Mouse (Mus musculus): ENCODE results near the gene Olfr1499. TPM values are rescaled to one million over a fixed set of nuclear protein-coding genes. Genes with fewer than 3 reads are reported as not detected.
"Not testable (repeated sequence)": the region's sequence is repeated elsewhere in the genome, so short reads cannot be mapped to it uniquely, and the experiment has no call there.

Gene Olfr1499
- not detected for total RNA-seq (2021)
- long read RNA-seq, experiment 1, result 0 reads
- long read RNA-seq, experiment 2, result 0 reads

GRCm38 (mm10) chr19:13819347-13819746 lies at the start of gene Olfr1499:
TSS of gene Olfr1499 (minus strand) at chr19:13819447.
- no peak for DNase-seq
- intact Hi-C loops (cut with DNase I; ENCODE audit: low total_unique reads), result loop anchor here (10.0 kb wide), 1 partner anchor 1295 kb away; no protein-coding TSS in a partner anchor

GRCm38 (mm10) chr19:13861495-13861894 lies 42.2 kb upstream of the Olfr1499 start, which contains the start of gene Olfr1502:
TSS of gene Olfr1502 (plus strand) at chr19:13861795.
- DNase-seq, result no peak

GRCm38 (mm10) chr19:13850592-13850991 lies 31.3 kb upstream of the Olfr1499 start, which contains the start of gene Olfr1501:
TSS of gene Olfr1501 (minus strand) at chr19:13850692.
- DNase-seq; intact Hi-C loops (cut with DNase I; ENCODE audit: low total_unique reads): not testable (repeated sequence)

More at GRCm38 (mm10) chr19:13861495-13861894, 42.2 kb upstream of the Olfr1499 start, which contains the start of gene Olfr1502:
- intact Hi-C loops (cut with DNase I; ENCODE audit: low total_unique reads), result no loop called here

DNA sequence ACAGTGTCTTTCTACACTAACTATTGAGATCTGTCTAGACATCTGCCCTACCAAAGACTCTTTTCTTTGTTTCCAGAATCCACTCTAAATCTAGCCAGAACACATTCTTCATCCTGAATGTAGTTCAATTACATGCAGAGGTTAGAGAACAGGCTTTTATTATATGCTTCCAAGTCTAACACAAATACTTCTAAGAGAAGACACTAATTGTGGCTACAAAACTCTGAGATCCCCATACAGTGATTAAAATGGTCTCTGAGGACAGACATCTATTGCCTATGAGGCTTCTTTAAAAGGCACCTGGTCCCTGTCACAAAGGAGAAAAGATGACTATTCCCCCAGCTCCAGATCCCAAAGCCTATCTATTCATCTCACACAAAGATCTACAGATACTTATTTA lies 11.1 kb upstream of the Olfr1499 start, which contains the start of gene Olfr1500:
Gene Olfr1500, minus strand, starts transcription at position 101 of the 400 bp plus-strand sequence.
- intact Hi-C loops (cut with DNase I; ENCODE audit: low total_unique reads), result no loop called here
- DNase-seq, result no peak

DNA sequence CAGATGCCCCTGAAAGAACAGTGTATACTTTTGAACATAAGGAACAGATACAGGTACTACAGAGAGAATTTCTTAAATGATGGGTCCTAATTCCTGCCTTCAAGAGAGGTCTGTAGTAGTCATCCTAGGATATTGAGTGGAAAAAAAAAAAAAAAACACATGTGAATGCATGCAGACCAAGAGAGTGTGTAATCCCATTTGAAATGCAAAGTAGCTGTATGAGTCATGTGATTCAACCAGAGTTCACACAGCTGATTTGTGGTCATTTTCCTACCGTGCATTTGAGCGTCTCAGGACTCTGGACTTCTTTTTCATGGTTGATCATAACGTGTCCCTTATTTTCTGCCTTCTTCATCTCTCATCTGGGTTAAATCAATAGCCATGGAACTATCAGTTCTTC lies 9.2 kb upstream of the Olfr1499 start:
- no peak for DNase-seq
- intact Hi-C loops (cut with DNase I; ENCODE audit: low total_unique reads), result no loop called here

DNA sequence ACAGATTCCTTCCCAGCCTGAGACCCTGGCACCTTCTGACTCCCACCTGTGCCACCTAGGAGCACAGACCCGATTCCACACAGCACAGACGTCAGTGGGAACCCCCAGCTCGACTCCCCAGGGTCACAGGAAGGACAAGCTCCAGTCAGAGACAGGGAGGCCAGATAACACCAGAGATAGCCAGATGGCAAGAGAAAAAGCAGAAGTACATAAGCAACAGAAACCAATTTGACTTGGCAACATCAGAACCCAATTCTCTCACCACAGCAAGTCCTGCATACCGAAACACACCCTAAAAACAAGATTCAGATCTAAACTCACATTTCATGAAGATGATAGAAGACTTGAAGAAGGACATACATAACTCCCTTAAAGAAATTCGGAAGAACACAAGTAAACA lies 1.6 kb upstream of the Olfr1499 start:
- intact Hi-C loops (cut with DNase I; ENCODE audit: low total_unique reads), result no loop called here
- no peak for DNase-seq

DNA sequence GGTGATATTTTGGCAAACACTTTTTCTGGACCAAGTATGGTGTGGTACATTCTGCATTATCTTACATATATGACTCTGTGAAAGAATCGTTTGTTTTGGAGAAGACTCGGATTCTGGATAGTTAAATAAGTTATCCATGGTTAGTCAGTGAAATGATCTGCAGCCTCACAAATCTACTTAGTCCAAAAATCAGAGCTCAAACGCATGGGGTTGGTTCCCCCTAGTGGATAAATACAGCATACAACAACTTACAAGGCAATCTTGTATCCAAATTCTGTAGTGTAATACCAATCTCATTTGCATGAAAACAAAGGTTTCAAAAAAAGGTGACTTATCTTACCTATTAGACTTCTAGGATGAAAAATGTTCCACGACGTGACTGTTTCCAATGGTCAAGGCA lies 420 bp downstream of the Olfr1499 start:
- no peak for DNase-seq
- intact Hi-C loops (cut with DNase I; ENCODE audit: low total_unique reads), result loop anchor here (10.0 kb wide), 1 partner anchor 1294 kb away; no protein-coding TSS in a partner anchor

DNA sequence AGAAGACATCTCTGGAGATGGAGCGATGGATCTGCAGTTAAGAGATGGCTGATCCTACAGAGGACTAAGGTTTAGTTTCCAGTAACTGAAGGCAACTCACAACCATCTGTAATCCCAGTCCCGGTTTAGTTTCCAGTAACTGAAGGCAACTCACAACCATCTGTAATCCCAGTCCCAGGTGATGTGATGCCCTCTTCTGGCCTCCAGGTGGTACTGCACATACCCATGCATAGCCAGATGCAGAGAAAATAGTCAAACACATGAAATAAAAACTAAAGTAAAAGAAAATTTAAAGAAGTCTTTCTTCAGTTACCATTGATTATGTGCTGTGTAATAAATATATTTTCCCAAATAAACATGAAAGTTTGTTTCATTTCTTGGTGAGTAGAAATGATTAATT lies 6.4 kb downstream of the Olfr1499 start:
- DNase-seq, result no peak
- intact Hi-C loops (cut with DNase I; ENCODE audit: low total_unique reads), result loop anchor here (10.0 kb wide), 1 partner anchor 1288 kb away; no protein-coding TSS in a partner anchor

- intact Hi-C loops (cut with DNase I; ENCODE audit: low total_unique reads); DNase-seq: not testable (repeated sequence)
These were observed 13.8 kb downstream of the Olfr1499 start for GRCm38 (mm10) chr19:13805486-13805885.

- intact Hi-C loops (cut with DNase I; ENCODE audit: low total_unique reads), result no loop called here
- no peak for DNase-seq
These were observed 21.1 kb downstream of the Olfr1499 start, which contains the start of gene Olfr1497 for GRCm38 (mm10) chr19:13798102-13798501. TSS of gene Olfr1497 (minus strand) at chr19:13798202.

GRCm38 (mm10) chr19:13777578-13777977 lies 41.7 kb downstream of the Olfr1499 start, which contains the start of gene Olfr1496:
TSS of gene Olfr1496 (plus strand) at chr19:13777878.
- intact Hi-C loops (cut with DNase I; ENCODE audit: low total_unique reads), result no loop called here
- no peak for DNase-seq

- intact Hi-C loops (cut with DNase I; ENCODE audit: low total_unique reads), result no loop called here
- no peak for DNase-seq
These were observed 50.5 kb downstream of the Olfr1499 start for GRCm38 (mm10) chr19:13768565-13769276.

GRCm38 (mm10) chr19:13764306-13764705 lies 54.9 kb downstream of the Olfr1499 start, which contains the start of gene Olfr1495:
TSS of gene Olfr1495 (plus strand) at chr19:13764606.
- intact Hi-C loops (cut with DNase I; ENCODE audit: low total_unique reads), result no loop called here
- DNase-seq, result no peak

Other genes starting within 250 kb of the Olfr1499 start
- not detected for gene Olfr1484, start 235.9 kb downstream of the Olfr1499 start, total RNA-seq (2021)
- gene Olfr1487, start 202.1 kb downstream of the Olfr1499 start, total RNA-seq (2021), result not detected
- gene Olfr1489, start 187.8 kb downstream of the Olfr1499 start, total RNA-seq (2021), result not detected
- gene Olfr1490, start 168.4 kb downstream of the Olfr1499 start, total RNA-seq (2021), result not detected
- gene Olfr1491, start 122.2 kb downstream of the Olfr1499 start, total RNA-seq (2021), result not detected
- not detected for gene Olfr1493-ps1, start 96.2 kb downstream of the Olfr1499 start, total RNA-seq (2021)
- not detected for gene Olfr1494, start 79.7 kb downstream of the Olfr1499 start, total RNA-seq (2021)
- not detected for gene Olfr1495, start 54.8 kb downstream of the Olfr1499 start, total RNA-seq (2021)
- not detected for gene Olfr1496, start 41.6 kb downstream of the Olfr1499 start, total RNA-seq (2021)
- not detected for gene Olfr1497, start 21.2 kb downstream of the Olfr1499 start, total RNA-seq (2021)
- not detected for gene Olfr1500, start 11.0 kb upstream of the Olfr1499 start, total RNA-seq (2021)
- not detected for gene Olfr1501, start 31.2 kb upstream of the Olfr1499 start, total RNA-seq (2021)
- gene Olfr1502, start 42.3 kb upstream of the Olfr1499 start, total RNA-seq (2021), result not detected
- not detected for gene Olfr1504, start 78.5 kb upstream of the Olfr1499 start, total RNA-seq (2021)
- not detected for gene Olfr1505, start 94.1 kb upstream of the Olfr1499 start, total RNA-seq (2021)

All from gastrocnemius, postnatal 14 days (tissue).